Mouse (Mus musculus): ENCODE measurements around the gene Ube2h. TPM values are rescaled to one million over a fixed set of nuclear protein-coding genes. Genes with fewer than 3 reads are reported as not detected.

Gene Ube2h
- polyA plus RNA-seq (2015; fragmentation: Nextera tagmentation; extraction: Ambion mirVana), result 34.6 and 35.4 TPM in 2 replicates

- H3K27me3 ChIP-seq (replicated peaks), result no peaks in the 10 kb centered on the region
- no peaks in the 10 kb centered on the region for H3K9me3 ChIP-seq
- peak within 1 kb of the TSS; percentile 69 for H3K4me3 ChIP-seq (replicated peaks)
- peak within 1 kb of the TSS; percentile 80 for H3K9ac ChIP-seq
- H3K4me1 ChIP-seq (replicated peaks), result peaks cover 38% of the 10 kb centered on the region
- H3K4me2 ChIP-seq (replicated peaks), result peak within 1 kb of the TSS; percentile 68
- ATAC-seq, result peak; percentile 91
- H3K27ac ChIP-seq, result peak within 1 kb of the TSS; percentile 94
- WGBS, result under 1% methylated on average over 33 of the region's 33 CpGs
- no peaks in the 10 kb centered on the region for H3K36me3 ChIP-seq
Measured at GRCm38 (mm10) chr6:30304399-30304917, at the start of gene Ube2h. Gene Ube2h (minus strand): TSS chr6:30304539.

DNA sequence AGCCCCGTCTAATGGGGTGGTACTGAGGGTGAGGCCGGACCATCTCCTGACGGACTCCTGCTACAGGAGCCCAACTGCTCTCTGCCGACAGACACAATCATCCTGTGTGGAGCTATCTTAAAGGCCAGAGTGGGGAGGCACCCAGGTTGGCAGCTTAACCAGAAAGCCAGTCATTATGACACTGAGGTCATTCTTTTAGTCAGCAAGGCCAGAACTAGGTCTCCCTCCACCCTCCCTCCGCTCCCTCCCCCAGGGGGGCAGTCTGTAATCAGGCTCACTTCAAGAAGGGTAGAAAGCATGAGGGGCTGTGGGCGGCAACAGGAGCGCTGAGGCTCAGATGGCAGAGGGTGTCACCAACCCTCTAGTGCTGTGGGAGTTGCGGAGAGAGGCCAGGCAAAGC lies 49.3 kb upstream of the Ube2h start:
- H3K9me3 ChIP-seq, result no peaks in the 10 kb centered on the region
- H3K36me3 ChIP-seq, result no peaks in the 10 kb centered on the region
- H3K4me3 ChIP-seq (replicated peaks), result no peak overlapping the region
- no peaks in the 10 kb centered on the region for H3K4me1 ChIP-seq (replicated peaks)
- WGBS, result 81% methylated on average over 8 of the region's 8 CpGs
- no peak for ATAC-seq
- no peaks in the 10 kb centered on the region for H3K27me3 ChIP-seq (replicated peaks)
- H3K9ac ChIP-seq, result no peak overlapping the region
- no peak overlapping the region for H3K4me2 ChIP-seq (replicated peaks)
- H3K27ac ChIP-seq, result no peak overlapping the region

- Histone ChIP-seq H3K9me3 (no peaks in the 10 kb centered on the region), H3K27ac (no peak overlapping the region), H3K4me3 (replicated peaks) (no peak overlapping the region), H3K9ac (no peak overlapping the region), H3K27me3 (replicated peaks) (no peaks in the 10 kb centered on the region), H3K36me3 (no peaks in the 10 kb centered on the region), H3K4me1 (replicated peaks) (no peaks in the 10 kb centered on the region), H3K4me2 (replicated peaks) (no peak overlapping the region)
- 49% methylated on average over 8 of the region's 8 CpGs for WGBS
- no peak for ATAC-seq
Measured at GRCm38 (mm10) chr6:30352762-30353161, 48.4 kb upstream of the Ube2h start.

GRCm38 (mm10) chr6:30351290-30351689 lies 47.0 kb upstream of the Ube2h start:
- H3K4me2 ChIP-seq (replicated peaks), result no peak overlapping the region
- ATAC-seq, result no peak
- 70% methylated on average over 9 of the region's 9 CpGs for WGBS
- H3K27me3 ChIP-seq (replicated peaks), result no peaks in the 10 kb centered on the region
- H3K27ac ChIP-seq, result no peak overlapping the region
- no peak overlapping the region for H3K9ac ChIP-seq
- no peaks in the 10 kb centered on the region for H3K9me3 ChIP-seq
- no peak overlapping the region for H3K4me3 ChIP-seq (replicated peaks)
- H3K4me1 ChIP-seq (replicated peaks), result no peaks in the 10 kb centered on the region
- H3K36me3 ChIP-seq, result no peaks in the 10 kb centered on the region

- 88% methylated on average over 4 of the region's 4 CpGs for WGBS
Measured at GRCm38 (mm10) chr6:30347288-30347801, 43.0 kb upstream of the Ube2h start.

GRCm38 (mm10) chr6:30346737-30347136 lies 42.4 kb upstream of the Ube2h start:
- Histone ChIP-seq H3K27me3 (replicated peaks) (no peaks in the 10 kb centered on the region), H3K9me3 (no peaks in the 10 kb centered on the region), H3K36me3 (no peaks in the 10 kb centered on the region), H3K9ac (no peak overlapping the region), H3K27ac (no peak overlapping the region), H3K4me3 (replicated peaks) (no peak overlapping the region), H3K4me2 (replicated peaks) (no peak overlapping the region), H3K4me1 (replicated peaks) (no peaks in the 10 kb centered on the region)
- WGBS, result 62% methylated on average over 6 of the region's 6 CpGs
- ATAC-seq, result no peak

More at GRCm38 (mm10) chr6:30347288-30347801, 43.0 kb upstream of the Ube2h start:
- no peak for ATAC-seq
- H3K27me3 ChIP-seq (replicated peaks), result no peaks in the 10 kb centered on the region
- no peaks in the 10 kb centered on the region for H3K9me3 ChIP-seq
- H3K9ac ChIP-seq, result no peak overlapping the region
- H3K36me3 ChIP-seq, result no peaks in the 10 kb centered on the region
- H3K27ac ChIP-seq, result no peak overlapping the region
- H3K4me1 ChIP-seq (replicated peaks), result no peaks in the 10 kb centered on the region
- no peak overlapping the region for H3K4me3 ChIP-seq (replicated peaks)
- no peak overlapping the region for H3K4me2 ChIP-seq (replicated peaks)

DNA sequence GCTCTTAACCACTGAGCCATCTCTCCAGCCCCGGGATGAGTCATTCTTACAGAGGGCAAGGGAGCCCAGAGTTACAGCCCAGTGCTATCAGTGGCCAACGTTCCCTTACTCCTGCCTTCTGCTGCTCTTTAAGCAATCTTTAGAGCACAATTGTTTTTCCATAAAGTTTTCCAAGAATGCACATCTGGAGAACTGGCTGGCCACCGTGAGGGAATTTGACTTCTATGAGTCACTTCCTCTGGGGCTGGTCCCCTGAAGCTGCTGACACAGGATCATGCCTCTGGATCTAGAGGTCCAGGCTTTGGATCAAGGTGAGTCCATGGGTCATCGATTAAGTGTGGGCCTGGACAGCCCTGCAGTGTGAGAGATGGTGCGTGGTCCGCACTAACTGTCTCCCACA lies 39.7 kb upstream of the Ube2h start:
- no peak overlapping the region for H3K27ac ChIP-seq

GRCm38 (mm10) chr6:30340231-30340873 lies 36.0 kb upstream of the Ube2h start:
- Histone ChIP-seq H3K9ac (no peak overlapping the region), H3K27ac (no peak overlapping the region), H3K4me2 (replicated peaks) (no peak overlapping the region), H3K9me3 (no peaks in the 10 kb centered on the region), H3K4me1 (replicated peaks) (no peaks in the 10 kb centered on the region), H3K36me3 (no peaks in the 10 kb centered on the region), H3K27me3 (replicated peaks) (no peaks in the 10 kb centered on the region), H3K4me3 (replicated peaks) (no peak overlapping the region)
- ATAC-seq, result no peak
- WGBS, result 79% methylated on average over 4 of the region's 4 CpGs

More for the DNA sequence above, 39.7 kb upstream of the Ube2h start:
- Histone ChIP-seq H3K27me3 (replicated peaks) (no peaks in the 10 kb centered on the region), H3K4me2 (replicated peaks) (no peak overlapping the region), H3K9me3 (no peaks in the 10 kb centered on the region), H3K4me1 (replicated peaks) (no peaks in the 10 kb centered on the region), H3K36me3 (no peaks in the 10 kb centered on the region), H3K9ac (no peak overlapping the region), H3K4me3 (replicated peaks) (no peak overlapping the region)
- 71% methylated on average over 6 of the region's 6 CpGs for WGBS
- no peak for ATAC-seq

- Histone ChIP-seq H3K4me1 (replicated peaks) (no peaks in the 10 kb centered on the region; the same call in 1 of the 2 replicates), H3K36me3 (no peaks in the 10 kb centered on the region), H3K9ac (no peak overlapping the region), H3K27ac (peak overlapping the region; percentile 8; the same call in 1 of the 2 replicates), H3K9me3 (no peaks in the 10 kb centered on the region), H3K4me2 (replicated peaks) (peak overlapping the region; percentile 18; the same call in 1 of the 2 replicates), H3K4me3 (replicated peaks) (no peak overlapping the region), H3K27me3 (replicated peaks) (no peaks in the 10 kb centered on the region)
- 15% methylated on average over 5 of the region's 5 CpGs for WGBS
- ATAC-seq, result peak; percentile 78
Measured at GRCm38 (mm10) chr6:30336912-30337311, 32.6 kb upstream of the Ube2h start.

GRCm38 (mm10) chr6:30332262-30332661 lies 27.9 kb upstream of the Ube2h start:
- H3K27me3 ChIP-seq (replicated peaks), result no peaks in the 10 kb centered on the region
- H3K4me1 ChIP-seq (replicated peaks), result no peaks in the 10 kb centered on the region; the same call in 1 of the 2 replicates
- no peak overlapping the region for H3K9ac ChIP-seq
- H3K4me3 ChIP-seq (replicated peaks), result no peak overlapping the region
- WGBS, result 57% methylated on average over 4 of the region's 4 CpGs
- H3K4me2 ChIP-seq (replicated peaks), result no peak overlapping the region
- H3K9me3 ChIP-seq, result no peaks in the 10 kb centered on the region
- peak; percentile 54; the same call in 1 of the 2 replicates for ATAC-seq
- H3K27ac ChIP-seq, result no peak overlapping the region
- no peaks in the 10 kb centered on the region for H3K36me3 ChIP-seq

DNA sequence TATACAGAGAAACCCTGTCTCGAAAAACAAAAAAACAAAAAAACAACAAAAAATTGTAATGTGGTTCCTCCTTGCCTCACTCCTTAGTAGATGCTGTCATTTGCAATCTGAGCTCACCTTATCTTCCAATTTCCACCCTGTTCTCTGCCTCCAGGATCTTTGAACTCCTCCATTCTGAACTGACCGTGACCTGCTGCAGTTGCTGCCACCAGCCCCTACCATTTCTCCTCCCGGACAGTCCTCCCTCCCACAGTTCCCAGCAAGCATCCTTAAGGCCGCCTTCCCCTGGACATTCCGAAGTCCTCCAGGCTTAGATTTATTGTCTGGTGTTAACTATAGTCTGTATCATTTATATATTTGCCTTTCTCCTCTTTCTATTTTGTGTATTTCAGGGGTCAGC lies 26.4 kb upstream of the Ube2h start:
- Histone ChIP-seq H3K4me3 (replicated peaks) (no peak overlapping the region), H3K4me1 (replicated peaks) (no peaks in the 10 kb centered on the region; the same call in 1 of the 2 replicates), H3K9me3 (no peaks in the 10 kb centered on the region), H3K9ac (no peak overlapping the region), H3K27ac (no peak overlapping the region), H3K36me3 (no peaks in the 10 kb centered on the region), H3K4me2 (replicated peaks) (no peak overlapping the region), H3K27me3 (replicated peaks) (no peaks in the 10 kb centered on the region)
- 60% methylated on average over 5 of the region's 5 CpGs for WGBS
- 0 out of 2 replicates have a peak, but pooled peaks have one; percentile 27 for ATAC-seq

DNA sequence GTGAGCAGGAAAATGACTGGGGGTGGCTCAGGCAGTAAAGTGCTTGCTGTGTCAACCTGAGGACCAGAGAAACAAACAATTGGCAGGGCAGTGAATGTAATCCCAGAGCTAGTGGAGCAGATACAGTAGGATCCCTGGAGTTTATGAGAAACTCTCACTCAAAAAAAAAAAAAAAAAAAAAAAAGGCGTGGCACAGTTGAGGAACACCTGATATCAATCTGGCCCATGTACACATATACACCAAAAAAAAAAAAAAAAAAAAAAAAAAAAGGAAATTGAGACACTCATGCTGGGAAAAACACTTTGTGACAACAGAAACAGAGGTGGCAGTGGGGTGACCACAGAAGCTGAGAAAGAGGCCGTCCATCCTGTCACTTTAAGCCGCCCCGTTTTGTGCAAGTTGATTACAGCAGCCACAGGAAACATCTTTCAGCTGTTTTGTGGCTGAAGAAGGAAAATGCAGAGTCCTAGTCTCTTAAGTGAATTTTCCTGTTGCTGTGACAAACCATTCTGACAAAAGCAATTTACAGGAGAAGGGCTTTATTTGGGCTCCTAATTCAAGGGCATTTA lies 21.7 kb upstream of the Ube2h start:
- Histone ChIP-seq H3K27ac (no peak overlapping the region), H3K9ac (no peak overlapping the region), H3K4me3 (replicated peaks) (no peak overlapping the region), H3K4me1 (replicated peaks) (no peaks in the 10 kb centered on the region), H3K4me2 (replicated peaks) (no peak overlapping the region), H3K36me3 (no peaks in the 10 kb centered on the region), H3K9me3 (no peaks in the 10 kb centered on the region), H3K27me3 (replicated peaks) (no peaks in the 10 kb centered on the region)
- no peak for ATAC-seq
- WGBS, result 58% methylated on average over 3 of the region's 4 CpGs
